In genomic region chr10:25541097-25541496, GRCm38 (mm10) we compare ENCODE assay signal across 26 mouse cellular contexts. TPM values are rescaled to one million over a fixed set of nuclear protein-coding genes. Genes with fewer than 3 reads are reported as not detected.
DNase-seq lines count a peak whose midpoint lies in the region; ATAC-seq and TF ChIP-seq lines count a peak whose summit lies in the region.
"Had no signal": no experiment of that assay in that cellular context is flagged by ENCODE, and none has a peak within 500 bp of the region (broad histone marks: within the 10 kb centered on the region; RNA-seq: fewer than 3 reads in every experiment).

No protein-coding gene starts in this region.

- TF ChIP-seq RAD21 in MEL (IDR thresholded peaks at IDR 0.05; ENCODE audit: low read depth, low read length), result no peak

- H3K4me1 ChIP-seq in liver, embryonic 14.5 days (replicated peaks; ENCODE audit: control insufficient read depth in 2 of 2, insufficient read depth in 2 of 2, low read length in 1 of 2), result peaks cover 0 to 3% of the 10 kb centered on the region in 2 experiments; a peak in 1 of 4 replicates
- peaks cover 0 to 2% of the 10 kb centered on the region in 2 experiments; a peak in 2 of 4 replicates for H3K4me1 ChIP-seq in MEL (ENCODE audit: control insufficient read depth in 1 of 2, insufficient read depth in 2 of 2, low read length in 2 of 2)
- peaks cover 14% of the 10 kb centered on the region for H3K4me1 ChIP-seq in small intestine, adult 2 months (ENCODE audit: control insufficient read depth, insufficient read depth, insufficient read length, low read length)
- H3K4me1 ChIP-seq: embryonic facial prominence, embryonic 10.5 days; embryonic facial prominence, embryonic 12.5 days; forebrain, embryonic 13.5 days; forebrain, embryonic 15.5 days had no signal

- DNase-seq in liver, embryonic 14.5 days (ENCODE audit: low read depth in 3 of 3, low spot score in 3 of 3), result no peak
- DNase-seq in liver, result no peak
- DNase-seq in MEL (ENCODE audit: low read depth, low spot score), result peak; percentile 17
- no peak for DNase-seq in layer of hippocampus, adult 11-12 months (ENCODE audit: low spot score)
- DNase-seq: adrenal gland, adult 8-10 months; adrenal gland, postnatal 14 days; adrenal gland, postnatal 36 days; cerebellum, adult 11-12 months; cerebellum, adult 2 months; cerebellum, adult 9-10 months; cerebellum, postnatal 10 days; cerebellum, postnatal 25 days; forebrain, postnatal 0 days had no signal

- no peak overlapping the region for H3K4me2 ChIP-seq in liver, embryonic 14.5 days (ENCODE audit: low read depth)
- H3K4me2 ChIP-seq: embryonic facial prominence, embryonic 12.5 days; forebrain, embryonic 13.5 days; forebrain, embryonic 15.5 days had no signal

- H3K9me3 ChIP-seq in liver, embryonic 14.5 days (ENCODE audit: control insufficient read depth, low read length), result no peaks in the 10 kb centered on the region
- H3K9me3 ChIP-seq in MEL (replicated peaks; ENCODE audit: insufficient read depth, low read length), result no peaks in the 10 kb centered on the region
- H3K9me3 ChIP-seq: embryonic facial prominence, embryonic 10.5 days; embryonic facial prominence, embryonic 12.5 days; forebrain, embryonic 13.5 days; forebrain, embryonic 15.5 days had no signal

- TF ChIP-seq POLR2A in MEL (IDR thresholded peaks at IDR 0.05; ENCODE audit: control insufficient read depth in 1 of 2, insufficient read depth in 1 of 2, low read depth in 1 of 2, low read length in 2 of 2, poor library complexity in 1 of 2), result no peak
- no peak for TF ChIP-seq POLR2A in small intestine, adult 2 months (IDR thresholded peaks at IDR 0.05; ENCODE audit: low read depth, low read length)

- H3K79me2 ChIP-seq in MEL (ENCODE audit: control insufficient read depth, insufficient read depth, low read length, poor library complexity), result no peaks in the 10 kb centered on the region

- no peak for TF ChIP-seq CTCF in liver, embryonic 14.5 days (IDR thresholded peaks at IDR 0.05; ENCODE audit: low read depth)
- TF ChIP-seq CTCF in MEL (IDR thresholded peaks at IDR 0.05 in 2 of 3, conservative IDR thresholded peaks at IDR 0.05 in 1 of 3; ENCODE audit: control insufficient read depth in 1 of 3, insufficient read depth in 1 of 3, low read depth in 2 of 3, low read length in 3 of 3, poor library complexity in 1 of 3, severe bottlenecking in 1 of 3), result no peak
- no peak for TF ChIP-seq CTCF in small intestine, adult 2 months (IDR thresholded peaks at IDR 0.05; ENCODE audit: extremely low read depth, insufficient read length, insufficient replicate concordance, low read depth, low read length)

- no peaks in the 10 kb centered on the region for H3K36me3 ChIP-seq in liver, embryonic 14.5 days (replicated peaks; ENCODE audit: control insufficient read depth, insufficient read depth, low read depth)
- H3K36me3 ChIP-seq in MEL (ENCODE audit: control insufficient read depth in 1 of 2, insufficient read depth in 2 of 2, low read length in 2 of 2), result 0 out of 4 replicates have a peak, but pooled peaks cover 0 to 2% of the 10 kb centered on the region in 2 experiments
- no peaks in the 10 kb centered on the region for H3K36me3 ChIP-seq in small intestine, adult 2 months (ENCODE audit: control insufficient read depth, insufficient read depth, low read length)
- H3K36me3 ChIP-seq: embryonic facial prominence, embryonic 10.5 days; embryonic facial prominence, embryonic 12.5 days; forebrain, embryonic 15.5 days had no signal

- no peak overlapping the region for H3K27ac ChIP-seq in liver, embryonic 14.5 days
- no peak overlapping the region for H3K27ac ChIP-seq in MEL (ENCODE audit: control insufficient read depth, low read depth, low read length)
- H3K27ac ChIP-seq in small intestine, adult 2 months (ENCODE audit: insufficient read depth, low read depth, low read length), result peak overlapping the region; percentile 17; the same call in 1 of the 2 replicates
- H3K27ac ChIP-seq: embryonic facial prominence, embryonic 10.5 days; embryonic facial prominence, embryonic 12.5 days; forebrain, embryonic 13.5 days; forebrain, embryonic 15.5 days had no signal

- peak; percentile 18; the same call in 1 of the 2 replicates for TF ChIP-seq EP300 in liver, embryonic 14.5 days (IDR thresholded peaks at IDR 0.05; ENCODE audit: low read depth)
- TF ChIP-seq EP300 in MEL (IDR thresholded peaks at IDR 0.05; ENCODE audit: low read depth in 1 of 2, low read length in 2 of 2), result peak; percentile 38 to 65; a peak in 2 of 4 replicates

- no peak overlapping the region for H3K9ac ChIP-seq in liver, embryonic 14.5 days (replicated peaks)
- H3K9ac ChIP-seq in MEL (ENCODE audit: control insufficient read depth, low read depth, low read length, poor library complexity, severe bottlenecking), result no peak overlapping the region
- H3K9ac ChIP-seq: embryonic facial prominence, embryonic 12.5 days; forebrain, embryonic 13.5 days; forebrain, embryonic 15.5 days; forebrain, postnatal 0 days had no signal

- no peak for ATAC-seq in liver, embryonic 14.5 days (ENCODE audit: insufficient read depth)
- ATAC-seq: activated CD4-positive, CD25-positive, alpha-beta regulatory T cell, adult 4 months; forebrain, embryonic 13.5 days; forebrain, embryonic 15.5 days; forebrain, postnatal 0 days; Patski had no signal

- no peak overlapping the region for H3K4me3 ChIP-seq in liver, embryonic 14.5 days (ENCODE audit: insufficient read depth in 1 of 2, low read depth in 2 of 2, low read length in 2 of 2)
- H3K4me3 ChIP-seq in MEL (ENCODE audit: control insufficient read depth in 1 of 2, insufficient read depth in 1 of 2, low read depth in 2 of 2, low read length in 2 of 2), result no peak overlapping the region
- no peak overlapping the region for H3K4me3 ChIP-seq in small intestine, adult 2 months (ENCODE audit: low read depth, low read length)
- H3K4me3 ChIP-seq: embryonic facial prominence, embryonic 10.5 days; embryonic facial prominence, embryonic 12.5 days; forebrain, embryonic 13.5 days; forebrain, embryonic 15.5 days had no signal

- H3K27me3 ChIP-seq in liver, embryonic 14.5 days (ENCODE audit: control insufficient read depth, insufficient read depth, low read length), result no peaks in the 10 kb centered on the region
- no peaks in the 10 kb centered on the region for H3K27me3 ChIP-seq in MEL (ENCODE audit: control insufficient read depth in 1 of 2, insufficient read depth in 2 of 2, low read length in 2 of 2)
- no peaks in the 10 kb centered on the region for H3K27me3 ChIP-seq in small intestine, adult 2 months (ENCODE audit: control insufficient read depth, insufficient read depth, low read length)
- H3K27me3 ChIP-seq: embryonic facial prominence, embryonic 12.5 days; forebrain, embryonic 13.5 days; forebrain, embryonic 15.5 days; Patski had no signal

- 75% methylated on average over 3 of the region's 3 CpGs for WGBS in liver, embryonic 14.5 days (ENCODE audit: insufficient replicate concordance)
- WGBS in small intestine, adult 2 months, result 86% methylated on average over 3 of the region's 3 CpGs

TF ChIP-seq in MEL, 35 proteins besides CTCF, POLR2A, EP300 and RAD21:
- no peak for TF ChIP-seq BHLHE40 (IDR thresholded peaks at IDR 0.05; ENCODE audit: borderline replicate concordance, low read depth, low read length)
- no peak for TF ChIP-seq NELFE (IDR thresholded peaks at IDR 0.05; ENCODE audit: low read depth, low read length)
- TF ChIP-seq ETS1 (IDR thresholded peaks at IDR 0.05; ENCODE audit: low read depth, low read length), result peak; percentile 14; the same call in 1 of the 2 replicates
- peak; percentile 76 for TF ChIP-seq TCF12 (IDR thresholded peaks at IDR 0.05; ENCODE audit: low read depth, low read length)
- peak; percentile 28; the same call in 1 of the 2 replicates for TF ChIP-seq GATA1 (IDR thresholded peaks at IDR 0.05; ENCODE audit: low read depth, low read length)

RNA-seq across cellular contexts. Expression of gene Smlr1, which starts 5.0 kb away (rescaled TPM):
- polyA plus RNA-seq in liver, embryonic 14.5 days (2012; rRNA removed), result 16.5 and 18.3 TPM in 2 replicates
- polyA plus RNA-seq in liver, embryonic 14.5 days (2014; fragmentation: Nextera tagmentation; extraction: Ambion mirVana), result 14.3 and 17.7 TPM in 2 replicates
- total RNA-seq in MEL (2012; rRNA removed), result not detected in 2 replicates
- not detected for polyA plus RNA-seq in MEL (2012; ENCODE audit: insufficient read depth in 1 of 2, insufficient read length in 2 of 2, low read depth in 1 of 2, low replicate concordance in 2 of 2, missing spikeins in 1 of 2)
- 27.1 and 58.7 TPM in 2 replicates for polyA plus RNA-seq in small intestine, adult 2 months (2012; rRNA removed)
- total RNA-seq: adrenal gland, adult 18-20 months; adrenal gland, adult 8-10 months; adrenal gland, postnatal 36 days; ES-E14; forebrain, postnatal 0 days had no signal
- polyA plus RNA-seq: activated CD4-positive, CD25-positive, alpha-beta regulatory T cell, adult 4 months; C2C12; cerebellum, adult 2 months; cortical plate, adult 2 months; embryonic facial prominence, embryonic 10.5 days; embryonic facial prominence, embryonic 12.5 days; embryonic facial prominence, embryonic 14.5 days; forebrain, embryonic 11.5 days; forebrain, embryonic 13.5 days; forebrain, embryonic 15.5 days; forebrain, postnatal 0 days; Patski had no signal

Comparison
In these comparisons a context has a peak if more than half of its experiments do, and no peak if none do; other contexts are left out.
1. RNA of gene Smlr1, which starts 5.0 kb away (polyA plus RNA-seq): 27.1 to 58.7 TPM in small intestine, adult 2 months and 14.3 to 18.3 TPM in liver, embryonic 14.5 days; not detected in MEL; every median in the first group is over 10 times any median in the second.